Mouse (Mus musculus): Measurements from ENCODE around the gene Gm9964.
A peak's percentile ranks its signal among the peaks of the same experiment; 100 is the strongest.

GRCm38 (mm10) chr11:79339234-79339807 is 42.6 kb upstream of the Gm9964 start, which contains the start of gene Nf1:
- TF ChIP-seq CTCF (IDR thresholded peaks at IDR 0.05; ENCODE audit: borderline replicate concordance, extremely low read depth, insufficient read depth, insufficient read length): no peak
- TF ChIP-seq POLR2A (IDR thresholded peaks at IDR 0.05; ENCODE audit: borderline replicate concordance, extremely low read depth, insufficient read depth, insufficient read length, poor library complexity, severe bottlenecking): peak; percentile 60; the same call in 1 of the 2 replicates

Measured in brain, embryonic 14.5 days (tissue).